Mouse (Mus musculus) stomach, postnatal 0 days (tissue): ENCODE results near the gene Crispld2. TPM values are rescaled to one million over a fixed set of nuclear protein-coding genes. Genes with fewer than 3 reads are reported as not detected.

Experiments used
- ATAC-seq: fragments of 200-750 bp; cut with Nextera tagmentation; 2 replicates; pipeline ENCODE4 v1.8.0; 2017; ENCODE audit not compliant: low FRiP score, low TSS enrichment
- DNase-seq: peaks from one replicate; pipeline ENCODE4 v3.0.0-alpha.2; 2016; ENCODE audit warnings: low spot score
- H3K27ac ChIP-seq: fragments of 300-500 bp; sonication (generic); replicated peaks from 2 replicates; pipeline ENCODE4 v1.5.1; 2014; ENCODE audit warnings: mild to moderate bottlenecking, control low read depth
- H3K27me3 ChIP-seq: fragments of 300-500 bp; sonication (generic); 2 replicates; pipeline ENCODE4 v1.6.1; 2014; ENCODE audit warnings: low read length; ENCODE audit not compliant: control insufficient read depth, insufficient read depth
- H3K36me3 ChIP-seq: fragments of 300-500 bp; sonication (generic); 2 replicates; pipeline ENCODE4 v1.6.1; 2014; ENCODE audit warnings: low read length, mixed read lengths; ENCODE audit not compliant: control insufficient read depth, insufficient read depth
- H3K4me1 ChIP-seq: fragments of 300-500 bp; sonication (generic); replicated peaks from 2 replicates; pipeline ENCODE4 v1.6.1; 2014; ENCODE audit warnings: antibody characterized with exemption; ENCODE audit not compliant: control insufficient read depth, insufficient read depth
- H3K4me2 ChIP-seq: fragments of 300-500 bp; sonication (generic); replicated peaks from 2 replicates; pipeline ENCODE4 v1.6.1; 2014; ENCODE audit warnings: low read depth, mild to moderate bottlenecking, control low read depth, moderate library complexity
- H3K4me3 ChIP-seq: fragments of 300-500 bp; sonication (generic); 2 replicates; pipeline ENCODE4 v1.5.1; 2014; ENCODE audit warnings: low read depth, low read length, control low read depth
- H3K9ac ChIP-seq: fragments of 300-500 bp; sonication (generic); 2 replicates; pipeline ENCODE4 v1.6.1; 2014; ENCODE audit warnings: mild to moderate bottlenecking, low read length, control low read depth, mixed read lengths
- H3K9me3 ChIP-seq: fragments of 300-500 bp; sonication (generic); 2 replicates; pipeline ENCODE4 v1.6.1; 2016; ENCODE audit warnings: low read length; ENCODE audit not compliant: control insufficient read depth
- CTCF ChIP-seq: IDR thresholded peaks from 2 replicates; pipeline ENCODE4 v1.5.1; 2016; ENCODE audit warnings: antibody characterized with exemption, low read depth, mild to moderate bottlenecking, moderate library complexity
- EP300 ChIP-seq: optimal IDR thresholded peaks from 2 replicates; pipeline ENCODE3; 2016; ENCODE audit warnings: antibody characterized with exemption
- WGBS: fragments of 180-500 bp; shearing (Covaris S2); extraction: QIAGEN DNeasy Blood & Tissue Kit; methylation state at CpG from one replicate; pipeline ENCODE4 v1.1.7; 2014; 5-methylcytosine and 5-hydroxymethylcytosine counted together
- polyA plus RNA-seq: library from polyadenylated mRNA; unstranded; fragments of >200 nt; fragmentation: Nextera tagmentation; extraction: Ambion mirVana; gene quantifications from 2 replicates; pipeline ENCODE4 v1.2.1, GENCODE M21; 2015

The Crispld2 gene
- polyA plus RNA-seq, 1 experiment from 2014 or later, result 29.6 TPM

DNA sequence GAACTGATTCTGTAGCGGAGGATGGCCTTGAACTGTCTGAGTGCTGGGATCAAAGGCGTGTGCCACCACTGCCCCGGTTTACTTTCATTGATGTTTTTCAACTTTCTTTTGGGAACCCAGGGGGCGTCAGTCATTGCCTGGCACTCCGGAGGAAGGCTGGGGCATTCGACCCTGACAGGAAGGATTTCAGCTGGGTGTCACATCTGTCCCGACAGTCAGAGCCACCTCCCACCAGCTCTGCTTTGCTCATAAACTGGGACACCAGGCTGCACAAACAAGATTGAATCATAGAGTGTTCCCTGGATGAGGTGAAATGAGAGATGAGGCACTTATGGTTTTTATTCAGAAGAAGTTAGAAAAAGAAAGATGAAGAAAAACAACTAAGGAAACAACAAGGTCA lies 40.0 kb upstream of the Crispld2 start:
- Histone ChIP-seq H3K4me3 (no peak overlapping the region), H3K9me3 (no peaks in the 10 kb centered on the region), H3K4me2 (no peak overlapping the region), H3K36me3 (peaks cover 31% of the 10 kb centered on the region), H3K4me1 (no peaks in the 10 kb centered on the region), H3K27ac (no peak overlapping the region), H3K27me3 (no peaks in the 10 kb centered on the region), H3K9ac (no peak overlapping the region)
- DNase-seq, result no peak
- TF ChIP-seq EP300 (no peak), CTCF (no peak)
- 81% methylated on average over 7 of the region's 7 CpGs for WGBS
- ATAC-seq, result no peak

DNA sequence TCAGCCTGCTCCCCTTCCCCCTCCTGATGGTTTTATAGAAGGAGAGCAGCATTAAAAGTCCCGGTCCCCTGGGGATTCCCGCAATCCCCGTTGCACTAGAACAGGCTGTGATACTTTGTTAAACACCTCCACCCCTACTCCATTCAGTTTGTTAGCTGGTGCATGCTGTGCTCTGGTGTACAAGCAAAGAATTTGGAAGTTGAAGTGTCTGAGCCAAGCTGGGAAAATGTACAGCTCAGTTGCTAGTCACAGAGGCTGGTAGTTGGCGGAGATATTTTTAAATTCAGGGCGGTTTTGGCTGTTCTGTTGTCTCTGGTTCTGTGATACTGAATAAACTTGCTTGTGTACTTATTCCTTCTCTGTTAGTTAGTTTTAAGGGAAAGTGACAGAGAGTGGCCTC lies 39.5 kb upstream of the Crispld2 start:
- no peaks in the 10 kb centered on the region for H3K4me1 ChIP-seq
- no peak overlapping the region for H3K9ac ChIP-seq
- ATAC-seq, result no peak
- H3K36me3 ChIP-seq, result peaks cover 32% of the 10 kb centered on the region
- H3K4me3 ChIP-seq, result no peak overlapping the region
- no peak overlapping the region for H3K4me2 ChIP-seq
- TF ChIP-seq EP300, result no peak
- 87% methylated on average over 5 of the region's 5 CpGs for WGBS
- no peaks in the 10 kb centered on the region for H3K27me3 ChIP-seq
- H3K27ac ChIP-seq, result no peak overlapping the region
- no peaks in the 10 kb centered on the region for H3K9me3 ChIP-seq
- DNase-seq, result no peak

- WGBS, result 85% methylated on average over 8 of the region's 8 CpGs
- Histone ChIP-seq H3K4me3 (no peak overlapping the region), H3K27me3 (no peaks in the 10 kb centered on the region), H3K4me1 (no peaks in the 10 kb centered on the region), H3K9ac (no peak overlapping the region), H3K9me3 (no peaks in the 10 kb centered on the region), H3K4me2 (no peak overlapping the region), H3K27ac (no peak overlapping the region), H3K36me3 (peaks cover 34% of the 10 kb centered on the region)
- no peak for TF ChIP-seq EP300
- TF ChIP-seq CTCF, result no peak
- DNase-seq, result no peak
- no peak for ATAC-seq
These were observed 36.9 kb upstream of the Crispld2 start for GRCm38 (mm10) chr8:119955333-119955732.

- ATAC-seq (no peak), DNase-seq (no peak)
- H3K4me1 ChIP-seq, result no peaks in the 10 kb centered on the region
- H3K36me3 ChIP-seq, result peaks cover 17% of the 10 kb centered on the region
- H3K9ac ChIP-seq, result no peak overlapping the region
- WGBS, result 92% methylated on average over 10 of the region's 10 CpGs
- H3K4me3 ChIP-seq, result no peak overlapping the region
- no peak overlapping the region for H3K4me2 ChIP-seq
- no peaks in the 10 kb centered on the region for H3K9me3 ChIP-seq
- TF ChIP-seq EP300, result no peak
- no peak for TF ChIP-seq CTCF
- no peaks in the 10 kb centered on the region for H3K27me3 ChIP-seq
- no peak overlapping the region for H3K27ac ChIP-seq
These were observed 34.2 kb upstream of the Crispld2 start for GRCm38 (mm10) chr8:119958076-119958475.

GRCm38 (mm10) chr8:119960531-119961104 lies 31.6 kb upstream of the Crispld2 start:
- Histone ChIP-seq H3K36me3 (peaks cover 6% of the 10 kb centered on the region; the same call in 1 of the 2 replicates), H3K9ac (no peak overlapping the region), H3K27me3 (no peaks in the 10 kb centered on the region), H3K4me3 (no peak overlapping the region), H3K4me2 (no peak overlapping the region), H3K9me3 (no peaks in the 10 kb centered on the region), H3K27ac (peak overlapping the region; percentile 53; the same call in 1 of the 2 replicates), H3K4me1 (no peaks in the 10 kb centered on the region)
- peak; percentile 72 for ATAC-seq
- peak; percentile 60 for TF ChIP-seq CTCF
- no peak for TF ChIP-seq EP300
- peak; percentile 41 for DNase-seq
- WGBS, result 37% methylated on average over 5 of the region's 5 CpGs

DNA sequence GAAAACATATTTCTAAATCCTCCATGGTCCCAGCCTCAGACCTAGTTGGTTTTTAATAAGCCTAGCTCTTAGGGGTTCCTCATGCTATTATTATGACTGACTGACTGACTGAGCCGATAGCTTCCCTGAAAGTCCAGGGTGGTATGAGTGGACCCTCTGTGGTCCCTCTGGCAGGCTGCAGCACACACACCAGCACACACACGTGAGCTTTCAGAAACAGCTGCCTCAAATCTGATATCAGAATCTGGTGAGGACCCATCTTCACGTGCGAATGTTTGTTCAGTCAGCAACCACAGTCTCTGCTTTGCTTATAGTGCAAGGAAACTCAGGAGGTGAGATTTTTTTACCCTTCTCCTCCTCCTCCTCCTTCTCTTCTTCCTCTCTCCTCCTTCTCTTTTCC lies 27.4 kb upstream of the Crispld2 start:
- no peak for DNase-seq
- Histone ChIP-seq H3K9ac (no peak overlapping the region), H3K27me3 (no peaks in the 10 kb centered on the region), H3K4me2 (no peak overlapping the region), H3K4me3 (no peak overlapping the region), H3K4me1 (no peaks in the 10 kb centered on the region), H3K36me3 (no peaks in the 10 kb centered on the region), H3K27ac (no peak overlapping the region), H3K9me3 (no peaks in the 10 kb centered on the region)
- TF ChIP-seq CTCF (no peak), EP300 (no peak)
- 51% methylated on average over 4 of the region's 4 CpGs for WGBS
- no peak for ATAC-seq
